ENCODE assay signal across 20 mouse cellular contexts in the genomic region with DNA sequence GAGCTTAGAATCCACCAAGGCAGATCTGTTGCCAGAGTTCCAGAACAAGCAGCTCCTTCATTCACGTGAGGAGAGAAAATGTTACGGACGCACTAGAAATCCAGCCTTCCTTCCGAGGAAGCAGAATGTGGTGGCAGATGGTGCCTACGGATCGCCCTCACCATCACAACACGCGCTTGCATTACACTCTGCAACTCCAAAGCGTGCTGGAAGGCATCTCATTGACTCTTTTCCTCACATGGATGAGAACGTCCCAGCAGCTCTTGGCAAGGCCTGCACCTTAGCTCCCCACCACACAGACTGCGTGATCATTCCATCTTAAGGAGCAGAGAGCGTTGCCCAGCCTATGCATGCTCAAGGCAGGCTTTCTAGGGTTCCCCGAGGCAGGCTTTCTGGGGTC. TPM values are rescaled to one million over a fixed set of nuclear protein-coding genes. Genes with fewer than 3 reads are reported as not detected.
A peak's percentile ranks its signal among the peaks of the same experiment; 100 is the strongest.
DNase-seq lines count a peak whose midpoint lies in the region; ATAC-seq lines count a peak whose summit lies in the region.
"Had no signal": no experiment of that assay in that cellular context is flagged by ENCODE, and none has a peak within 500 bp of the region (broad histone marks: within the 10 kb centered on the region; RNA-seq: fewer than 3 reads in every experiment).

No protein-coding gene starts in this region.

- no peaks in the 10 kb centered on the region for H3K36me3 ChIP-seq in forebrain, embryonic 16.5 days (ENCODE audit: control insufficient read depth, insufficient read depth)
- no peaks in the 10 kb centered on the region for H3K36me3 ChIP-seq in liver, embryonic 12.5 days
- H3K36me3 ChIP-seq: heart, embryonic 10.5 days; limb, embryonic 13.5 days; midbrain, embryonic 10.5 days; neural tube, embryonic 15.5 days had no signal

- no peak overlapping the region for H3K9ac ChIP-seq in forebrain, embryonic 16.5 days (replicated peaks; ENCODE audit: low read depth, low read length)
- H3K9ac ChIP-seq in liver, embryonic 12.5 days = no peak overlapping the region
- H3K9ac ChIP-seq: limb, embryonic 13.5 days; liver, postnatal 0 days; neural tube, embryonic 15.5 days had no signal

- no peaks in the 10 kb centered on the region for H3K4me1 ChIP-seq in forebrain, embryonic 16.5 days (replicated peaks; ENCODE audit: control insufficient read depth, insufficient read depth, low read length)
- no peaks in the 10 kb centered on the region for H3K4me1 ChIP-seq in liver, embryonic 12.5 days
- H3K4me1 ChIP-seq: limb, embryonic 13.5 days; neural tube, embryonic 15.5 days had no signal

- DNase-seq in frontal cortex, postnatal 25 days (ENCODE audit: low spot score in 2 of 2) = no peak
- DNase-seq in layer of hippocampus, adult 9-11 months = peak; percentile 72
- peak; percentile 42 for DNase-seq in right cerebral cortex, postnatal 14 days
- DNase-seq in thymus, postnatal 10 days (ENCODE audit: low spot score in 2 of 2) = no peak
- DNase-seq: adrenal gland, adult 8-10 months; gastrocnemius, postnatal 10 days; heart, postnatal 14 days; kidney, adult 8-10 months; kidney, postnatal 4 days; liver, postnatal 0 days; lung, postnatal 36 days; thymus, adult 18-20 months had no signal

- no peaks in the 10 kb centered on the region for H3K27me3 ChIP-seq in forebrain, embryonic 16.5 days (replicated peaks; ENCODE audit: control insufficient read depth, insufficient read depth, low read length)
- H3K27me3 ChIP-seq in liver, embryonic 12.5 days (replicated peaks) = no peaks in the 10 kb centered on the region
- H3K27me3 ChIP-seq: limb, embryonic 13.5 days; neural tube, embryonic 15.5 days had no signal

- no peak overlapping the region for H3K4me2 ChIP-seq in forebrain, embryonic 16.5 days (ENCODE audit: low read length)
- H3K4me2 ChIP-seq in liver, embryonic 12.5 days = no peak overlapping the region
- H3K4me2 ChIP-seq: limb, embryonic 13.5 days; neural tube, embryonic 15.5 days had no signal

- peak overlapping the region; percentile 17 for H3K27ac ChIP-seq in forebrain, embryonic 16.5 days (ENCODE audit: low read length)
- H3K27ac ChIP-seq in liver, embryonic 12.5 days = no peak overlapping the region
- H3K27ac ChIP-seq: heart, embryonic 10.5 days; limb, embryonic 13.5 days; midbrain, embryonic 10.5 days; neural tube, embryonic 15.5 days had no signal

- no peak overlapping the region for H3K4me3 ChIP-seq in forebrain, embryonic 16.5 days (replicated peaks; ENCODE audit: low read length)
- no peak overlapping the region for H3K4me3 ChIP-seq in liver, embryonic 12.5 days
- H3K4me3 ChIP-seq: heart, embryonic 10.5 days; limb, embryonic 13.5 days; midbrain, embryonic 10.5 days; neural tube, embryonic 15.5 days had no signal

- peak; percentile 97 for ATAC-seq in frontal cortex, adult (ENCODE audit: low TSS enrichment)
- peak; percentile 86 for ATAC-seq in forebrain, embryonic 16.5 days
- ATAC-seq in liver, embryonic 12.5 days = no peak
- ATAC-seq: hindbrain, embryonic 16.5 days; liver, postnatal 0 days had no signal

- WGBS in forebrain, embryonic 16.5 days = 76% methylated on average over 13 of the region's 13 CpGs
- WGBS in liver, embryonic 12.5 days (ENCODE audit: insufficient replicate concordance) = 81% methylated on average over 13 of the region's 13 CpGs

- H3K9me3 ChIP-seq in forebrain, embryonic 16.5 days (ENCODE audit: control insufficient read depth, low read length) = no peaks in the 10 kb centered on the region; the same call in 1 of the 2 replicates
- peaks cover 16% of the 10 kb centered on the region; the same call in 1 of the 2 replicates for H3K9me3 ChIP-seq in liver, embryonic 12.5 days (replicated peaks)

RNA-seq across cellular contexts. Expression of gene Ipo5, which starts 55.8 kb away (rescaled TPM):
- polyA plus RNA-seq in forebrain, embryonic 16.5 days (2015; fragmentation: Nextera tagmentation; extraction: Ambion mirVana) = 84.9 and 104 TPM in 2 replicates
- 83.2 and 87.3 TPM in 2 replicates for polyA plus RNA-seq in liver, embryonic 12.5 days (2016; fragmentation: Nextera tagmentation; extraction: Ambion mirVana)

Comparison
In these comparisons a context has a peak if more than half of its experiments do, and no peak if none do; other contexts are left out.
1. DNase-seq: peak in layer of hippocampus, adult 9-11 months (single experiment) and right cerebral cortex, postnatal 14 days (single experiment); none in frontal cortex, postnatal 25 days (0 of 2) and thymus, postnatal 10 days (0 of 2).